Mouse (Mus musculus) brown adipose tissue, adult 24 weeks (tissue): Measurements from ENCODE around the gene Tatdn2. TPM values are rescaled to one million over a fixed set of nuclear protein-coding genes. Genes with fewer than 3 reads are reported as not detected.

ENCODE experiments used
- H3K27ac ChIP-seq: fragments of 200-500 bp; replicated peaks from 2 replicates; pipeline ENCODE4 v1.5.1; 2012; ENCODE audit warnings: low read depth, mild to moderate bottlenecking, low read length
- H3K4me1 ChIP-seq: fragments of 200-500 bp; 2 replicates; pipeline ENCODE4 v1.6.1; 2012; ENCODE audit warnings: low read length, mixed read lengths; ENCODE audit not compliant: control insufficient read depth, insufficient read depth, insufficient read length
- H3K4me3 ChIP-seq: fragments of 200-500 bp; 2 replicates; pipeline ENCODE4 v1.5.1; 2012; ENCODE audit warnings: low read depth, mild to moderate bottlenecking, low read length, moderate library complexity; ENCODE audit not compliant: insufficient read depth
- polyA plus RNA-seq: library from polyadenylated mRNA; stranded (reverse); fragments of >200 nt; gene quantifications from 2 replicates; pipeline ENCODE4 v1.2.4, GENCODE M21; 2012; ENCODE audit not compliant: missing spikeins, insufficient read depth, insufficient read length

The Tatdn2 gene
- polyA plus RNA-seq, 1 experiment, result 18.0 TPM

GRCm38 (mm10) chr6:113721061-113721460 lies 24.2 kb downstream of the Tatdn2 start:
- Histone ChIP-seq H3K4me3 (no peak overlapping the region), H3K4me1 (no peaks in the 10 kb centered on the region), H3K27ac (no peak overlapping the region)

GRCm38 (mm10) chr6:113728181-113728580 lies 31.3 kb downstream of the Tatdn2 start:
- Histone ChIP-seq H3K27ac (no peak overlapping the region), H3K4me1 (no peaks in the 10 kb centered on the region), H3K4me3 (no peak overlapping the region)

GRCm38 (mm10) chr6:113731296-113731695 lies 34.4 kb downstream of the Tatdn2 start:
- no peak overlapping the region for H3K27ac ChIP-seq
- no peaks in the 10 kb centered on the region for H3K4me1 ChIP-seq
- H3K4me3 ChIP-seq, result no peak overlapping the region

- Histone ChIP-seq H3K27ac (no peak overlapping the region), H3K4me1 (peaks cover 2% of the 10 kb centered on the region; the same call in 1 of the 2 replicates), H3K4me3 (no peak overlapping the region)
Measured at GRCm38 (mm10) chr6:113737318-113738046, 40.6 kb downstream of the Tatdn2 start.

- peak within 1 kb of the TSS; percentile 98 for H3K4me3 ChIP-seq
- peak within 1 kb of the TSS; percentile 89 for H3K27ac ChIP-seq
- H3K4me1 ChIP-seq, result peaks cover 2% of the 10 kb centered on the region; the same call in 1 of the 2 replicates
Measured at GRCm38 (mm10) chr6:113740236-113741217, 43.7 kb downstream of the Tatdn2 start, which contains the start of gene Sec13. Gene Sec13 (minus strand): TSS chr6:113740743.

GRCm38 (mm10) chr6:113741425-113741824 lies 44.6 kb downstream of the Tatdn2 start:
- H3K4me3 ChIP-seq, result no peak overlapping the region
- H3K4me1 ChIP-seq, result peaks cover 2% of the 10 kb centered on the region; the same call in 1 of the 2 replicates
- no peak overlapping the region for H3K27ac ChIP-seq

- peaks cover 2% of the 10 kb centered on the region; the same call in 1 of the 2 replicates for H3K4me1 ChIP-seq
- no peak overlapping the region for H3K27ac ChIP-seq
- no peak overlapping the region for H3K4me3 ChIP-seq
Measured at GRCm38 (mm10) chr6:113742321-113742720, 45.5 kb downstream of the Tatdn2 start.

- peaks cover 2% of the 10 kb centered on the region; the same call in 1 of the 2 replicates for H3K4me1 ChIP-seq
- H3K4me3 ChIP-seq, result no peak overlapping the region
- H3K27ac ChIP-seq, result no peak overlapping the region
Measured at GRCm38 (mm10) chr6:113743111-113743510, 46.3 kb downstream of the Tatdn2 start.

GRCm38 (mm10) chr6:113745117-113745516 lies 48.3 kb downstream of the Tatdn2 start:
- H3K4me3 ChIP-seq, result no peak overlapping the region
- no peak overlapping the region for H3K27ac ChIP-seq
- no peaks in the 10 kb centered on the region; the same call in 1 of the 2 replicates for H3K4me1 ChIP-seq

GRCm38 (mm10) chr6:113747284-113747683 lies 50.4 kb downstream of the Tatdn2 start:
- no peaks in the 10 kb centered on the region; the same call in 1 of the 2 replicates for H3K4me1 ChIP-seq
- no peak overlapping the region for H3K4me3 ChIP-seq
- H3K27ac ChIP-seq, result no peak overlapping the region

GRCm38 (mm10) chr6:113748351-113748750 lies 51.5 kb downstream of the Tatdn2 start:
- Histone ChIP-seq H3K27ac (no peak overlapping the region), H3K4me1 (no peaks in the 10 kb centered on the region; the same call in 1 of the 2 replicates), H3K4me3 (0 out of 2 replicates have a peak overlapping the region, but pooled peaks have one; percentile 5)

- no peaks in the 10 kb centered on the region; the same call in 1 of the 2 replicates for H3K4me1 ChIP-seq
- no peak overlapping the region for H3K27ac ChIP-seq
- H3K4me3 ChIP-seq, result no peak overlapping the region
Measured at GRCm38 (mm10) chr6:113749119-113749685, 52.4 kb downstream of the Tatdn2 start.
